28 mouse cellular contexts compared by ENCODE assay signal in genomic region chr10:117358891-117359290, GRCm38 (mm10).
"Had no signal": no experiment of that assay in that cellular context is flagged by ENCODE, and none has a peak within 500 bp of the region (broad histone marks: within the 10 kb centered on the region; RNA-seq: fewer than 3 reads in every experiment).

No protein-coding gene starts in this region.

- H3K27me3 ChIP-seq: limb, embryonic 12.5 days; limb, embryonic 13.5 days; limb, embryonic 15.5 days; liver, embryonic 12.5 days; liver, embryonic 13.5 days; liver, embryonic 15.5 days; lung, embryonic 15.5 days; megakaryocyte, embryonic 14.5 days; midbrain, embryonic 12.5 days; midbrain, embryonic 13.5 days; midbrain, embryonic 15.5 days; neural tube, embryonic 12.5 days had no signal

- H3K27ac ChIP-seq: left cerebral cortex, adult 2 months; limb, embryonic 10.5 days; limb, embryonic 12.5 days; limb, embryonic 13.5 days; limb, embryonic 15.5 days; liver, embryonic 12.5 days; liver, embryonic 13.5 days; liver, embryonic 14.5 days; liver, embryonic 15.5 days; lung, embryonic 15.5 days; macrophage; midbrain, embryonic 10.5 days; midbrain, embryonic 12.5 days; midbrain, embryonic 13.5 days; midbrain, embryonic 15.5 days; neural tube, embryonic 12.5 days had no signal

- DNase-seq: left cerebral cortex, postnatal 4 days; liver, embryonic 13.5 days; liver, postnatal 0 days; lung, adult 18-20 months; lung, adult 2 months; lung, embryonic 14.5 days; lung, postnatal 10 days; lung, postnatal 14 days; lung, postnatal 36 days; lung, postnatal 4 days; midbrain, embryonic 14.5 days had no signal

- H3K4me1 ChIP-seq: limb, embryonic 10.5 days; limb, embryonic 12.5 days; limb, embryonic 13.5 days; limb, embryonic 15.5 days; liver, embryonic 12.5 days; liver, embryonic 13.5 days; liver, embryonic 15.5 days; lung, embryonic 15.5 days; midbrain, embryonic 10.5 days; midbrain, embryonic 12.5 days; midbrain, embryonic 13.5 days; midbrain, embryonic 15.5 days; neural tube, embryonic 12.5 days had no signal

- H3K4me3 ChIP-seq: left cerebral cortex, adult 2 months; limb, embryonic 10.5 days; limb, embryonic 12.5 days; limb, embryonic 13.5 days; limb, embryonic 15.5 days; liver, embryonic 12.5 days; liver, embryonic 13.5 days; liver, embryonic 15.5 days; lung, embryonic 15.5 days; megakaryocyte, embryonic 14.5 days; midbrain, embryonic 10.5 days; midbrain, embryonic 12.5 days; midbrain, embryonic 13.5 days; midbrain, embryonic 15.5 days; myocyte; neural tube, embryonic 12.5 days had no signal

- H3K9ac ChIP-seq: limb, embryonic 12.5 days; limb, embryonic 13.5 days; limb, embryonic 15.5 days; liver, embryonic 12.5 days; liver, embryonic 13.5 days; liver, embryonic 14.5 days; liver, embryonic 15.5 days; liver, postnatal 0 days; lung, embryonic 14.5 days; lung, embryonic 15.5 days; midbrain, embryonic 12.5 days; midbrain, embryonic 13.5 days; midbrain, embryonic 15.5 days; neural tube, embryonic 12.5 days had no signal
